Mouse (Mus musculus): ENCODE measurements around the gene Zfp638. TPM values are rescaled to one million over a fixed set of nuclear protein-coding genes. Genes with fewer than 3 reads are reported as not detected.
A peak's percentile ranks its signal among the peaks of the same experiment; 100 is the strongest.

The Zfp638 gene
- polyA plus RNA-seq, 1 experiment = 7.4 TPM

- Histone ChIP-seq H3K4me3 (ENCODE audit: insufficient read depth, low read depth, low read length) (no peak overlapping the region), H3K4me1 (ENCODE audit: control insufficient read depth, insufficient read depth, low read length) (no peaks in the 10 kb centered on the region; the same call in 1 of the 2 replicates), H3K36me3 (ENCODE audit: control insufficient read depth, insufficient read depth, low read length) (no peaks in the 10 kb centered on the region), H3K27me3 (replicated peaks; ENCODE audit: control insufficient read depth, insufficient read depth, low read length) (no peaks in the 10 kb centered on the region), H3K27ac (ENCODE audit: insufficient read depth, low read depth, low read length) (no peak overlapping the region)
- no peak for DNase-seq
- no peak for TF ChIP-seq CTCF (conservative IDR thresholded peaks at IDR 0.05; ENCODE audit: insufficient read depth, insufficient read length, low read depth, low read length)
- no peak for TF ChIP-seq POLR2A (IDR thresholded peaks at IDR 0.05; ENCODE audit: low read depth, low read length)
- 86% methylated on average over 5 of the region's 5 CpGs for WGBS
Measured at GRCm38 (mm10) chr6:83891251-83891650, 24.3 kb downstream of the Zfp638 start.

GRCm38 (mm10) chr6:83891687-83892086, 24.8 kb downstream of the Zfp638 start:
- no peak for DNase-seq
- TF ChIP-seq CTCF (conservative IDR thresholded peaks at IDR 0.05; ENCODE audit: insufficient read depth, insufficient read length, low read depth, low read length) = no peak
- TF ChIP-seq POLR2A (IDR thresholded peaks at IDR 0.05; ENCODE audit: low read depth, low read length) = no peak
- 92% methylated on average over 2 of the region's 2 CpGs for WGBS

GRCm38 (mm10) chr6:83893086-83893485, 26.2 kb downstream of the Zfp638 start:
- no peak for DNase-seq
- WGBS = 100% methylated on average over 1 of the region's 1 CpGs
- Histone ChIP-seq H3K4me1 (ENCODE audit: control insufficient read depth, insufficient read depth, low read length) (no peaks in the 10 kb centered on the region; the same call in 1 of the 2 replicates), H3K4me3 (ENCODE audit: insufficient read depth, low read depth, low read length) (no peak overlapping the region), H3K27me3 (replicated peaks; ENCODE audit: control insufficient read depth, insufficient read depth, low read length) (no peaks in the 10 kb centered on the region), H3K36me3 (ENCODE audit: control insufficient read depth, insufficient read depth, low read length) (no peaks in the 10 kb centered on the region), H3K27ac (ENCODE audit: insufficient read depth, low read depth, low read length) (no peak overlapping the region)
- no peak for TF ChIP-seq POLR2A (IDR thresholded peaks at IDR 0.05; ENCODE audit: low read depth, low read length)
- no peak for TF ChIP-seq CTCF (conservative IDR thresholded peaks at IDR 0.05; ENCODE audit: insufficient read depth, insufficient read length, low read depth, low read length)

More at GRCm38 (mm10) chr6:83891687-83892086, 24.8 kb downstream of the Zfp638 start:
- Histone ChIP-seq H3K27me3 (replicated peaks; ENCODE audit: control insufficient read depth, insufficient read depth, low read length) (no peaks in the 10 kb centered on the region), H3K27ac (ENCODE audit: insufficient read depth, low read depth, low read length) (no peak overlapping the region), H3K4me3 (ENCODE audit: insufficient read depth, low read depth, low read length) (no peak overlapping the region), H3K36me3 (ENCODE audit: control insufficient read depth, insufficient read depth, low read length) (no peaks in the 10 kb centered on the region), H3K4me1 (ENCODE audit: control insufficient read depth, insufficient read depth, low read length) (no peaks in the 10 kb centered on the region; the same call in 1 of the 2 replicates)

GRCm38 (mm10) chr6:83893584-83893983, 26.7 kb downstream of the Zfp638 start:
- 97% methylated on average over 1 of the region's 1 CpGs for WGBS
- TF ChIP-seq CTCF (conservative IDR thresholded peaks at IDR 0.05; ENCODE audit: insufficient read depth, insufficient read length, low read depth, low read length) (no peak), POLR2A (IDR thresholded peaks at IDR 0.05; ENCODE audit: low read depth, low read length) (no peak)
- Histone ChIP-seq H3K4me1 (ENCODE audit: control insufficient read depth, insufficient read depth, low read length) (no peaks in the 10 kb centered on the region; the same call in 1 of the 2 replicates), H3K36me3 (ENCODE audit: control insufficient read depth, insufficient read depth, low read length) (no peaks in the 10 kb centered on the region), H3K27ac (ENCODE audit: insufficient read depth, low read depth, low read length) (no peak overlapping the region), H3K27me3 (replicated peaks; ENCODE audit: control insufficient read depth, insufficient read depth, low read length) (no peaks in the 10 kb centered on the region), H3K4me3 (ENCODE audit: insufficient read depth, low read depth, low read length) (no peak overlapping the region)
- no peak for DNase-seq

GRCm38 (mm10) chr6:83899142-83899541, 32.2 kb downstream of the Zfp638 start:
- 39% methylated on average over 4 of the region's 4 CpGs for WGBS
- Histone ChIP-seq H3K27ac (ENCODE audit: insufficient read depth, low read depth, low read length) (no peak overlapping the region), H3K4me1 (ENCODE audit: control insufficient read depth, insufficient read depth, low read length) (no peaks in the 10 kb centered on the region), H3K27me3 (replicated peaks; ENCODE audit: control insufficient read depth, insufficient read depth, low read length) (no peaks in the 10 kb centered on the region), H3K36me3 (ENCODE audit: control insufficient read depth, insufficient read depth, low read length) (no peaks in the 10 kb centered on the region), H3K4me3 (ENCODE audit: insufficient read depth, low read depth, low read length) (no peak overlapping the region)
- DNase-seq = no peak
- no peak for TF ChIP-seq POLR2A (IDR thresholded peaks at IDR 0.05; ENCODE audit: low read depth, low read length)
- TF ChIP-seq CTCF (conservative IDR thresholded peaks at IDR 0.05; ENCODE audit: insufficient read depth, insufficient read length, low read depth, low read length) = no peak

GRCm38 (mm10) chr6:83905276-83905675, 38.4 kb downstream of the Zfp638 start:
- no peak overlapping the region for H3K4me3 ChIP-seq (ENCODE audit: insufficient read depth, low read depth, low read length)
- DNase-seq = peak; percentile 65
- no peak overlapping the region for H3K27ac ChIP-seq (ENCODE audit: insufficient read depth, low read depth, low read length)
- no peak for TF ChIP-seq POLR2A (IDR thresholded peaks at IDR 0.05; ENCODE audit: low read depth, low read length)
- TF ChIP-seq CTCF (conservative IDR thresholded peaks at IDR 0.05; ENCODE audit: insufficient read depth, insufficient read length, low read depth, low read length) = no peak
- WGBS = 47% methylated on average over 1 of the region's 1 CpGs
- H3K4me1 ChIP-seq (ENCODE audit: control insufficient read depth, insufficient read depth, low read length) = no peaks in the 10 kb centered on the region; the same call in 1 of the 2 replicates
- H3K36me3 ChIP-seq (ENCODE audit: control insufficient read depth, insufficient read depth, low read length) = no peaks in the 10 kb centered on the region
- H3K27me3 ChIP-seq (replicated peaks; ENCODE audit: control insufficient read depth, insufficient read depth, low read length) = no peaks in the 10 kb centered on the region

GRCm38 (mm10) chr6:83906659-83907058, 39.8 kb downstream of the Zfp638 start:
- no peak overlapping the region for H3K4me3 ChIP-seq (ENCODE audit: insufficient read depth, low read depth, low read length)
- H3K27me3 ChIP-seq (replicated peaks; ENCODE audit: control insufficient read depth, insufficient read depth, low read length) = no peaks in the 10 kb centered on the region
- no peak overlapping the region for H3K27ac ChIP-seq (ENCODE audit: insufficient read depth, low read depth, low read length)
- H3K4me1 ChIP-seq (ENCODE audit: control insufficient read depth, insufficient read depth, low read length) = no peaks in the 10 kb centered on the region; the same call in 1 of the 2 replicates
- H3K36me3 ChIP-seq (ENCODE audit: control insufficient read depth, insufficient read depth, low read length) = no peaks in the 10 kb centered on the region
- no peak for DNase-seq
- no peak for TF ChIP-seq POLR2A (IDR thresholded peaks at IDR 0.05; ENCODE audit: low read depth, low read length)
- TF ChIP-seq CTCF (conservative IDR thresholded peaks at IDR 0.05; ENCODE audit: insufficient read depth, insufficient read length, low read depth, low read length) = no peak

Measured in kidney, adult 2 months (tissue).